Mouse (Mus musculus) CH12.LX (cell line): ENCODE results near the gene Lrrc4b. TPM values are rescaled to one million over a fixed set of nuclear protein-coding genes. Genes with fewer than 3 reads are reported as not detected.

ENCODE experiments used
- DNase-seq: peaks from one replicate; pipeline ENCODE4 v3.0.0-alpha.2; 2013; ENCODE audit errors: extremely low read depth
- H3K27ac ChIP-seq: 2 replicates; pipeline ENCODE4 v1.5.1; 2012; ENCODE audit warnings: low read depth, mild to moderate bottlenecking, control low read depth, moderate library complexity; ENCODE audit not compliant: insufficient read depth
- H3K27me3 ChIP-seq: replicated peaks from 2 replicates; pipeline ENCODE3; 2012; ENCODE audit warnings: inconsistent platforms
- H3K36me3 ChIP-seq, 2 experiments: replicated peaks in 1 of 2; 2 replicates each; pipeline versions ENCODE3 to v1.6.1; 2012; ENCODE audit warnings: inconsistent platforms in 1 of 2, low read length in 1 of 2, mild to moderate bottlenecking in 1 of 2, mixed read lengths in 1 of 2, moderate library complexity in 1 of 2; ENCODE audit not compliant: control insufficient read depth in 1 of 2, insufficient read depth in 1 of 2
- H3K4me1 ChIP-seq, 2 experiments: 2 replicates each; pipeline ENCODE4 v1.6.1; 2012; ENCODE audit warnings: inconsistent platforms in 1 of 2, moderate library complexity in 1 of 2; ENCODE audit not compliant: insufficient read depth in 2 of 2, control insufficient read depth in 1 of 2
- H3K4me2 ChIP-seq: 2 replicates; pipeline ENCODE4 v1.6.1; 2012; ENCODE audit warnings: low read depth, mild to moderate bottlenecking, control low read depth; ENCODE audit not compliant: poor library complexity, insufficient read depth, severe bottlenecking
- H3K4me3 ChIP-seq, 3 experiments: fragments of 150-350 bp in 1 of 3; sonication (generic) in 1 of 3; replicated peaks in 1 of 3; 2 replicates each; pipeline versions ENCODE3 to v1.5.1; 2011 to 2012; ENCODE audit warnings: low read depth in 2 of 3, low read length in 2 of 3, mild to moderate bottlenecking in 2 of 3, moderate library complexity in 2 of 3, control low read depth in 1 of 3, improper control_type of control experiment in 1 of 3, inconsistent platforms in 1 of 3, mixed read lengths in 1 of 3; ENCODE audit not compliant: poor library complexity in 1 of 3
- H3K79me2 ChIP-seq: replicated peaks from 2 replicates; pipeline ENCODE4 v1.6.1; 2012; ENCODE audit warnings: mild to moderate bottlenecking, moderate library complexity; ENCODE audit not compliant: control insufficient read depth, poor library complexity, insufficient read depth, severe bottlenecking; ENCODE audit errors: extremely low read depth
- H3K9ac ChIP-seq: 2 replicates; pipeline ENCODE4 v1.6.1; 2012; ENCODE audit warnings: low read depth, mild to moderate bottlenecking, control low read depth, moderate library complexity; ENCODE audit not compliant: insufficient read depth
- H3K9me3 ChIP-seq: replicated peaks from 2 replicates; pipeline ENCODE3; 2012; ENCODE audit warnings: low read length, inconsistent platforms, mixed read lengths
- BHLHE40 ChIP-seq: IDR thresholded peaks from 2 replicates; pipeline ENCODE4 v1.6.1; 2011; ENCODE audit warnings: mild to moderate bottlenecking, low read depth, low read length, improper control_type of control experiment
- CHD1 ChIP-seq: IDR thresholded peaks from 2 replicates; pipeline ENCODE4 v1.6.1; 2012; ENCODE audit warnings: low read depth, low read length, improper control_type of control experiment, inconsistent platforms
- CHD2 ChIP-seq: IDR thresholded peaks from 2 replicates; pipeline ENCODE4 v1.6.1; 2011; ENCODE audit warnings: low read length, improper control_type of control experiment
- CTCF ChIP-seq, 2 experiments: IDR thresholded peaks in 1 of 2; conservative IDR thresholded peaks in 1 of 2; 2 replicates each; pipeline ENCODE4 v1.5.1; 2011 to 2012; ENCODE audit warnings: low read depth in 2 of 2, low read length in 2 of 2, improper control_type of control experiment in 1 of 2, inconsistent platforms in 1 of 2, mild to moderate bottlenecking in 1 of 2, moderate library complexity in 1 of 2
- E2F4 ChIP-seq: IDR thresholded peaks from 2 replicates; pipeline ENCODE4 v1.6.1; 2011; ENCODE audit warnings: low read depth, low read length, improper control_type of control experiment; ENCODE audit not compliant: insufficient replicate concordance
- ETS1 ChIP-seq: conservative IDR thresholded peaks from 2 replicates; pipeline ENCODE4 v1.6.1; 2012; ENCODE audit warnings: low read depth, mild to moderate bottlenecking, inconsistent platforms, low read length, improper control_type of control experiment, moderate library complexity
- GABPA ChIP-seq: IDR thresholded peaks from 2 replicates; pipeline ENCODE4 v1.6.1; 2012; ENCODE audit warnings: low read depth, low read length, improper control_type of control experiment, inconsistent platforms; ENCODE audit not compliant: insufficient replicate concordance
- HCFC1 ChIP-seq: IDR thresholded peaks from 2 replicates; pipeline ENCODE4 v1.6.1; 2012; ENCODE audit warnings: low read depth, mild to moderate bottlenecking, inconsistent platforms, low read length, improper control_type of control experiment
- IRF4 ChIP-seq: IDR thresholded peaks from 2 replicates; pipeline ENCODE4 v1.6.1; 2014; ENCODE audit warnings: low read depth, mild to moderate bottlenecking, inconsistent platforms, low read length, improper control_type of control experiment
- JUN ChIP-seq: IDR thresholded peaks from 2 replicates; pipeline ENCODE4 v1.6.1; 2011; ENCODE audit warnings: low read depth, mild to moderate bottlenecking, low read length, improper control_type of control experiment, moderate library complexity; ENCODE audit not compliant: insufficient read depth
- MAFK ChIP-seq: IDR thresholded peaks from 2 replicates; pipeline ENCODE4 v1.6.1; 2011; ENCODE audit warnings: low read length, improper control_type of control experiment; ENCODE audit not compliant: insufficient replicate concordance
- MAX ChIP-seq: IDR thresholded peaks from 2 replicates; pipeline ENCODE4 v1.6.1; 2011; ENCODE audit warnings: low read length, improper control_type of control experiment
- MAZ ChIP-seq: IDR thresholded peaks from 2 replicates; pipeline ENCODE4 v1.6.1; 2012; ENCODE audit warnings: low read depth, mild to moderate bottlenecking, inconsistent platforms, low read length, improper control_type of control experiment, moderate library complexity
- MEF2A ChIP-seq: IDR thresholded peaks from 2 replicates; pipeline ENCODE4 v1.6.1; 2014; ENCODE audit warnings: low read depth, mild to moderate bottlenecking, inconsistent platforms, low read length, improper control_type of control experiment, borderline replicate concordance
- PAX5 ChIP-seq: IDR thresholded peaks from 2 replicates; pipeline ENCODE4 v1.6.1; 2012; ENCODE audit warnings: low read length, inconsistent platforms, mixed read lengths
- POLR2AphosphoS2 ChIP-seq: IDR thresholded peaks from 2 replicates; pipeline ENCODE4 v1.6.1; 2011; ENCODE audit warnings: low read depth, low read length, improper control_type of control experiment
- RCOR1 ChIP-seq: conservative IDR thresholded peaks from 2 replicates; pipeline ENCODE4 v1.6.1; 2012; ENCODE audit warnings: low read depth, mild to moderate bottlenecking, inconsistent platforms, low read length, improper control_type of control experiment
- SIN3A ChIP-seq: IDR thresholded peaks from 2 replicates; pipeline ENCODE4 v1.6.1; 2012; ENCODE audit warnings: low read length, improper control_type of control experiment, inconsistent platforms
- SMC3 ChIP-seq: IDR thresholded peaks from 2 replicates; pipeline ENCODE4 v1.6.1; 2011; ENCODE audit warnings: low read depth, low read length, improper control_type of control experiment
- UBTF ChIP-seq: IDR thresholded peaks from 2 replicates; pipeline ENCODE4 v1.6.1; 2012; ENCODE audit warnings: low read depth, mild to moderate bottlenecking, inconsistent platforms, low read length, improper control_type of control experiment, moderate library complexity
- USF2 ChIP-seq: conservative IDR thresholded peaks from 2 replicates; pipeline ENCODE4 v1.6.1; 2011; ENCODE audit warnings: low read depth, low read length, improper control_type of control experiment
- ZC3H11A ChIP-seq: IDR thresholded peaks from 2 replicates; pipeline ENCODE4 v1.6.1; 2012; ENCODE audit warnings: low read depth, mild to moderate bottlenecking, inconsistent platforms, low read length, improper control_type of control experiment
- ZMIZ1 ChIP-seq: IDR thresholded peaks from 2 replicates; pipeline ENCODE4 v1.6.1; 2012; ENCODE audit warnings: low read depth, mild to moderate bottlenecking, inconsistent platforms, low read length, improper control_type of control experiment
- ZNF384 ChIP-seq: IDR thresholded peaks from 2 replicates; pipeline ENCODE4 v1.6.1; 2012; ENCODE audit warnings: low read depth, low read length, improper control_type of control experiment, inconsistent platforms
- dilution Hi-C: fragments of 300-500 bp; cut with MboI; formaldehyde crosslinking; loops from 2 replicates; pipeline ENCODE4 v1.14.3; 2020; ENCODE audit warnings: low sequenced_read_pairs; ENCODE audit not compliant: extremely low pct_unique_long_range_greater_than_20kb, extremely low pct_ligation_motif_present
- in situ Hi-C: fragments of 300-500 bp; cut with MboI; formaldehyde crosslinking; loops from 3 replicates; pipeline ENCODE4 v1.14.3; 2019; ENCODE audit warnings: low sequenced_read_pairs, low pct_ligation_motif_present, low pct_unique_long_range_greater_than_20kb, mixed read lengths
- polyA plus RNA-seq: library from polyadenylated mRNA; unstranded; fragments of >175 nt; gene quantifications from 2 replicates; pipeline ENCODE4 v1.2.1, GENCODE M21; 2012; ENCODE audit warnings: low read depth; ENCODE audit not compliant: insufficient read length
- total RNA-seq, 2 experiments: library from RNA; depleted of rRNA; stranded (reverse); fragments of 300-350 nt in 1 of 2; fragments of >200 nt in 1 of 2; gene quantifications; 2 replicates each; pipeline ENCODE4 v1.2.3; 2012 to 2014

Lrrc4b gene
- total and polyA plus RNA-seq, 3 experiments, result 0.04 TPM; not detected in 2

GRCm38 (mm10) chr7:44475046-44475614 lies 46.3 kb downstream of the Lrrc4b start:
- H3K36me3 ChIP-seq, result peaks cover 4 to 18% of the 10 kb centered on the region in 2 experiments
- TF ChIP-seq MAX (no peak), ETS1 (no peak), HCFC1 (no peak), RCOR1 (no peak), JUN (no peak), E2F4 (no peak), BHLHE40 (no peak), USF2 (no peak), CHD2 (no peak), UBTF (no peak), SIN3A (no peak), GABPA (no peak), CHD1 (no peak), ZC3H11A (no peak), MAZ (no peak), MAFK (no peak), POLR2AphosphoS2 (no peak), PAX5 (no peak)
- TF ChIP-seq, all 38 proteins: peak for 0
- H3K4me1 ChIP-seq, result peaks cover 4 to 15% of the 10 kb centered on the region in 2 experiments; a peak in 2 of 4 replicates
- no peak overlapping the region for H3K4me2 ChIP-seq
- peaks cover 50% of the 10 kb centered on the region for H3K27me3 ChIP-seq
- H3K4me3 ChIP-seq, result no peak overlapping the region
- no peaks in the 10 kb centered on the region for H3K79me2 ChIP-seq
- dilution Hi-C loops (no loop called here), in situ Hi-C loops (no loop called here)
- H3K9ac ChIP-seq, result no peak overlapping the region
- DNase-seq, result no peak
- H3K9me3 ChIP-seq, result no peaks in the 10 kb centered on the region
- no peak overlapping the region for H3K27ac ChIP-seq

- Histone ChIP-seq H3K36me3 (peaks cover 0 to 22% of the 10 kb centered on the region in 2 experiments), H3K27ac (no peak overlapping the region), H3K4me1 (no peaks in the 10 kb centered on the region), H3K79me2 (no peaks in the 10 kb centered on the region), H3K9ac (no peak overlapping the region), H3K9me3 (no peaks in the 10 kb centered on the region), H3K4me2 (no peak overlapping the region), H3K4me3 (no peak overlapping the region), H3K27me3 (peaks cover 40% of the 10 kb centered on the region)
- dilution Hi-C loops, result no loop called here
- in situ Hi-C loops, result loop anchor here (10.0 kb wide), 1 partner anchor 98 kb away; the partner anchor contains the start of genes 1700008O03Rik and Syt3
- DNase-seq, result no peak
- no peak for TF ChIP-seq POLR2AphosphoS2
- TF ChIP-seq MAX, result no peak
- TF ChIP-seq IRF4, result no peak
- TF ChIP-seq UBTF, result no peak
- TF ChIP-seq PAX5, result no peak
- no peak for TF ChIP-seq SMC3
- no peak for TF ChIP-seq MEF2A
- no peak for TF ChIP-seq CTCF (conservative IDR thresholded peaks at IDR 0.05 in 1 of 2, IDR thresholded peaks at IDR 0.05 in 1 of 2; ENCODE audit: low read depth in 2 of 2, low read length in 2 of 2)
- no peak for TF ChIP-seq BHLHE40
- TF ChIP-seq ZNF384, result no peak
- TF ChIP-seq SIN3A, result no peak
- TF ChIP-seq ZMIZ1, result no peak
These were observed 54.1 kb downstream of the Lrrc4b start for GRCm38 (mm10) chr7:44482836-44483435.
